Mouse (Mus musculus) limb, embryonic 11.5 days (tissue): ENCODE measurements around the gene Ptbp3. TPM values are rescaled to one million over a fixed set of nuclear protein-coding genes. Genes with fewer than 3 reads are reported as not detected.
"Not testable (repeated sequence)": the region's sequence is repeated elsewhere in the genome, so short reads cannot be mapped to it uniquely, and the experiment has no call there.

Experiments used
- ATAC-seq: fragments of 200-750 bp; cut with Nextera tagmentation; 2 replicates; pipeline ENCODE4 v1.8.0; 2017; ENCODE audit warnings: low read depth; ENCODE audit not compliant: insufficient number of reproducible peaks, low FRiP score, low TSS enrichment
- DNase-seq: peaks from one replicate; pipeline ENCODE4 v3.0.0-alpha.2; 2015; ENCODE audit warnings: low spot score
- H3K27ac ChIP-seq: fragments of 300-500 bp; sonication (generic); replicated peaks from 2 replicates; pipeline ENCODE4 v1.5.1; 2014; ENCODE audit warnings: low read depth, mild to moderate bottlenecking, low read length
- H3K27me3 ChIP-seq: fragments of 300-500 bp; sonication (generic); 2 replicates; pipeline ENCODE4 v1.6.1; 2014; ENCODE audit warnings: mild to moderate bottlenecking, low read length, mixed read lengths; ENCODE audit not compliant: control insufficient read depth, insufficient read depth
- H3K36me3 ChIP-seq: fragments of 300-500 bp; sonication (generic); 2 replicates; pipeline ENCODE4 v1.6.1; 2014; ENCODE audit warnings: mild to moderate bottlenecking, low read length, moderate library complexity, mixed read lengths; ENCODE audit not compliant: control insufficient read depth, insufficient read depth
- H3K4me1 ChIP-seq: fragments of 300-500 bp; sonication (generic); 2 replicates; pipeline ENCODE4 v1.6.1; 2014; ENCODE audit warnings: low read length, mixed read lengths; ENCODE audit not compliant: control insufficient read depth, insufficient read depth
- H3K4me2 ChIP-seq: fragments of 300-500 bp; sonication (generic); 2 replicates; pipeline ENCODE4 v1.6.1; 2014; ENCODE audit warnings: low read depth, mild to moderate bottlenecking, moderate library complexity; ENCODE audit not compliant: severe bottlenecking
- H3K4me3 ChIP-seq: fragments of 300-500 bp; sonication (generic); 2 replicates; pipeline ENCODE4 v1.5.1; 2014; ENCODE audit warnings: low read depth, low read length
- H3K9ac ChIP-seq: fragments of 300-500 bp; sonication (generic); 2 replicates; pipeline ENCODE4 v1.6.1; 2014; ENCODE audit warnings: mild to moderate bottlenecking, low read length
- H3K9me3 ChIP-seq: fragments of 300-500 bp; sonication (generic); 2 replicates; pipeline ENCODE4 v1.6.1; 2016; ENCODE audit warnings: low read length; ENCODE audit not compliant: control insufficient read depth
- WGBS: fragments of 180-500 bp; shearing (Covaris S2); extraction: QIAGEN DNeasy Blood & Tissue Kit; methylation state at CpG from one replicate; pipeline ENCODE4 v1.1.7; 2014; 5-methylcytosine and 5-hydroxymethylcytosine counted together
- polyA plus RNA-seq: library from polyadenylated mRNA; unstranded; fragments of >200 nt; fragmentation: Nextera tagmentation; extraction: Ambion mirVana; gene quantifications from 2 replicates; pipeline ENCODE4 v1.2.1, GENCODE M21; 2014

Gene Ptbp3
- polyA plus RNA-seq, 1 experiment from 2014 or later = 47.7 TPM

GRCm38 (mm10) chr4:59560141-59560540 lies 11.0 kb upstream of the Ptbp3 start:
- WGBS = 94% methylated on average over 6 of the region's 6 CpGs

GRCm38 (mm10) chr4:59558096-59558720 lies 9.0 kb upstream of the Ptbp3 start:
- H3K4me2 ChIP-seq = no peak overlapping the region
- H3K9ac ChIP-seq = no peak overlapping the region
- no peaks in the 10 kb centered on the region for H3K27me3 ChIP-seq
- no peaks in the 10 kb centered on the region for H3K36me3 ChIP-seq
- ATAC-seq = no peak
- H3K4me1 ChIP-seq = no peaks in the 10 kb centered on the region
- no peaks in the 10 kb centered on the region for H3K9me3 ChIP-seq
- no peak overlapping the region for H3K4me3 ChIP-seq
- no peak overlapping the region for H3K27ac ChIP-seq
- no peak for DNase-seq
- 80% methylated on average over 6 of the region's 6 CpGs for WGBS

More at GRCm38 (mm10) chr4:59560141-59560540, 11.0 kb upstream of the Ptbp3 start:
- Histone ChIP-seq H3K4me3 (no peak overlapping the region), H3K9ac (no peak overlapping the region), H3K4me2 (no peak overlapping the region), H3K4me1 (no peaks in the 10 kb centered on the region), H3K36me3 (no peaks in the 10 kb centered on the region), H3K27ac (no peak overlapping the region), H3K9me3 (no peaks in the 10 kb centered on the region), H3K27me3 (no peaks in the 10 kb centered on the region)
- DNase-seq (no peak), ATAC-seq (no peak; the same call in 1 of the 2 replicates)

- 94% methylated on average over 4 of the region's 4 CpGs for WGBS
- not testable (repeated sequence) for H3K36me3 ChIP-seq, ATAC-seq
Observed at GRCm38 (mm10) chr4:59557343-59557742, 8.2 kb upstream of the Ptbp3 start.

GRCm38 (mm10) chr4:59555177-59555576 lies 6.0 kb upstream of the Ptbp3 start:
- no peaks in the 10 kb centered on the region for H3K9me3 ChIP-seq
- H3K4me3 ChIP-seq = no peak overlapping the region
- H3K36me3 ChIP-seq = no peaks in the 10 kb centered on the region
- H3K9ac ChIP-seq = no peak overlapping the region
- DNase-seq (no peak), ATAC-seq (no peak)
- no peaks in the 10 kb centered on the region for H3K27me3 ChIP-seq
- no peaks in the 10 kb centered on the region for H3K4me1 ChIP-seq
- H3K4me2 ChIP-seq = no peak overlapping the region
- no peak overlapping the region for H3K27ac ChIP-seq

More at GRCm38 (mm10) chr4:59557343-59557742, 8.2 kb upstream of the Ptbp3 start:
- not testable (repeated sequence) for H3K27me3 ChIP-seq, H3K27ac ChIP-seq, H3K9me3 ChIP-seq, H3K4me3 ChIP-seq, H3K4me1 ChIP-seq, DNase-seq, H3K4me2 ChIP-seq, H3K9ac ChIP-seq

GRCm38 (mm10) chr4:59553576-59553975 lies 4.4 kb upstream of the Ptbp3 start:
- no peaks in the 10 kb centered on the region for H3K27me3 ChIP-seq
- ATAC-seq = no peak
- 77% methylated on average over 3 of the region's 3 CpGs for WGBS
- H3K4me3 ChIP-seq = no peak overlapping the region
- no peaks in the 10 kb centered on the region for H3K9me3 ChIP-seq
- no peak for DNase-seq
- H3K4me2 ChIP-seq = no peak overlapping the region
- H3K36me3 ChIP-seq = no peaks in the 10 kb centered on the region
- no peak overlapping the region for H3K27ac ChIP-seq
- no peaks in the 10 kb centered on the region for H3K4me1 ChIP-seq
- no peak overlapping the region for H3K9ac ChIP-seq

GRCm38 (mm10) chr4:59552835-59553234 lies 3.7 kb upstream of the Ptbp3 start:
- Histone ChIP-seq H3K36me3 (no peaks in the 10 kb centered on the region), H3K4me3 (no peak overlapping the region), H3K27me3 (no peaks in the 10 kb centered on the region), H3K9ac (no peak overlapping the region), H3K9me3 (no peaks in the 10 kb centered on the region), H3K4me2 (no peak overlapping the region), H3K4me1 (no peaks in the 10 kb centered on the region), H3K27ac (no peak overlapping the region)
- ATAC-seq = no peak
- DNase-seq = no peak
- WGBS = 88% methylated on average over 5 of the region's 5 CpGs

- WGBS = 79% methylated on average over 1 of the region's 1 CpGs
- H3K9me3 ChIP-seq = no peaks in the 10 kb centered on the region
Observed at GRCm38 (mm10) chr4:59551901-59552300, 2.7 kb upstream of the Ptbp3 start.

GRCm38 (mm10) chr4:59549977-59550560 lies 905 bp upstream of the Ptbp3 start:
- 13% methylated on average over 11 of the region's 11 CpGs for WGBS
- H3K4me2 ChIP-seq = peak overlapping the region; percentile 71
- H3K9me3 ChIP-seq = no peaks in the 10 kb centered on the region
- no peaks in the 10 kb centered on the region for H3K36me3 ChIP-seq
- H3K4me3 ChIP-seq = peak overlapping the region; percentile 89
- no peak for DNase-seq
- H3K27me3 ChIP-seq = no peaks in the 10 kb centered on the region
- no peak overlapping the region for H3K27ac ChIP-seq
- H3K4me1 ChIP-seq = no peaks in the 10 kb centered on the region
- H3K9ac ChIP-seq = peak overlapping the region; percentile 92
- ATAC-seq = no peak

More at GRCm38 (mm10) chr4:59551901-59552300, 2.7 kb upstream of the Ptbp3 start:
- Histone ChIP-seq H3K36me3 (no peaks in the 10 kb centered on the region), H3K9ac (no peak overlapping the region), H3K27me3 (no peaks in the 10 kb centered on the region), H3K4me2 (no peak overlapping the region), H3K4me3 (no peak overlapping the region), H3K27ac (no peak overlapping the region), H3K4me1 (no peaks in the 10 kb centered on the region)
- ATAC-seq = no peak
- no peak for DNase-seq
